Mouse (Mus musculus) intestine, embryonic 16.5 days (tissue): ENCODE results near the gene Antxr2. TPM values are rescaled to one million over a fixed set of nuclear protein-coding genes. Genes with fewer than 3 reads are reported as not detected.
A peak's percentile ranks its signal among the peaks of the same experiment; 100 is the strongest.

Experiments
- ATAC-seq: fragments of 200-750 bp; cut with Nextera tagmentation; 2 replicates; pipeline ENCODE4 v1.8.0; 2017; ENCODE audit warnings: moderate TSS enrichment, moderate library complexity
- H3K27ac ChIP-seq: fragments of 300-500 bp; sonication (generic); 2 replicates; pipeline ENCODE4 v1.5.1; 2014; ENCODE audit warnings: mild to moderate bottlenecking, low read length
- H3K27me3 ChIP-seq: fragments of 300-500 bp; sonication (generic); replicated peaks from 2 replicates; pipeline ENCODE4 v1.6.1; 2014; ENCODE audit warnings: low read length, control low read depth, mixed read lengths; ENCODE audit not compliant: control insufficient read depth, insufficient read depth
- H3K36me3 ChIP-seq: fragments of 300-500 bp; sonication (generic); 2 replicates; pipeline ENCODE4 v1.6.1; 2014; ENCODE audit warnings: low read length, control low read depth; ENCODE audit not compliant: control insufficient read depth, insufficient read depth
- H3K4me1 ChIP-seq: fragments of 300-500 bp; sonication (generic); 2 replicates; pipeline ENCODE4 v1.6.1; 2014; ENCODE audit warnings: low read length, control low read depth, mixed read lengths; ENCODE audit not compliant: control insufficient read depth, insufficient read depth
- H3K4me2 ChIP-seq: fragments of 300-500 bp; sonication (generic); 2 replicates; pipeline ENCODE4 v1.6.1; 2014; ENCODE audit warnings: low read depth, low read length, control low read depth
- H3K4me3 ChIP-seq: fragments of 300-500 bp; sonication (generic); 2 replicates; pipeline ENCODE4 v1.5.1; 2014; ENCODE audit warnings: mild to moderate bottlenecking, low read length
- H3K9ac ChIP-seq: fragments of 300-500 bp; sonication (generic); 2 replicates; pipeline ENCODE4 v1.6.1; 2014; ENCODE audit warnings: low read depth, low read length
- H3K9me3 ChIP-seq: fragments of 300-500 bp; sonication (generic); 2 replicates; pipeline ENCODE4 v1.6.1; 2016; ENCODE audit warnings: low read length, control low read depth; ENCODE audit not compliant: control insufficient read depth
- WGBS: fragments of 180-500 bp; shearing (Covaris S2); extraction: QIAGEN DNeasy Blood & Tissue Kit; methylation state at CpG from one replicate; pipeline ENCODE4 v1.1.7; 2014; 5-methylcytosine and 5-hydroxymethylcytosine counted together
- polyA plus RNA-seq: library from polyadenylated mRNA; unstranded; fragments of >200 nt; fragmentation: Nextera tagmentation; extraction: Ambion mirVana; gene quantifications from 2 replicates; pipeline ENCODE4 v1.2.1, GENCODE M21; 2015

The Antxr2 gene
- polyA plus RNA-seq, result 19.7 and 21.3 TPM in 2 replicates

DNA sequence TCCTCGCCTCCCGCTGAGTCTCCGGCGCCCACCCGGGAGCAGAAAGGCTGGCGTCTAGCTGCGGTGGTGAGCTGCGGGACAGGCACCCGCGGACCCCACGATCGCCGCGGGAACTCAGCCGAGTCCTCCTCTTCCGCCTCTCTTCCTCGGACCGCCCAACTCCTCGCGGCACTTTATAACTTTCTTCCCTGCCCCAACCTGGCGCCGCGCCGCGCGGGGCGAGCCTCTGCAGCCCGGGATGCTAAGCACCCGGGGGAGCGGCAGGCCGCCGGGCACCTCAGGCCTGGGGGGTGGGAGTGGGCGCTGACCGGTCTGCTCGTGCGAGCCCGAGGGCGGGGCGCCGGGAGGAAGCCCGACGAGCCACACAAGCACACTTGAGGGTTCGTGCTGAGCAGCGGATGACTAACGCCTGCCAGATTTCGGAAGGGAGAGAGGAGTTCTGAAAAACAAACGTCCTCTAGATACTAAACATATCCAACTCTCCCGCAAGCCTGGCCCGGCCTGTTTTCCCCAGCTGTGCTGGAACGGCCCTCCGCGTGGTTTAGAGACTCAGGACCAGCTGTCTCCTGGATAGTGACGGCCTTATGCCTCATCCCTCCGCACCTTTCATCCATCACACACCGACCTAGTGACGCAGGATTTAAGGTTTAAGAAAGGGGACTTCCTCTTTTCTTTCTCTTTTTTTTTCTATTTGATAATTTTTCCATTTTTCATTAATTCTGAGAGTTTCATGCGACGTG is at the start of gene Antxr2:
Gene Antxr2, minus strand, starts transcription at position 142 of the 740 bp plus-strand sequence.
- peak within 1 kb of the TSS; percentile 92 for H3K27ac ChIP-seq
- WGBS, result 2% methylated on average over 58 of the region's 58 CpGs
- peaks cover 17% of the 10 kb centered on the region; the same call in 1 of the 2 replicates for H3K4me1 ChIP-seq
- H3K9me3 ChIP-seq, result no peaks in the 10 kb centered on the region
- peak; percentile 81 for ATAC-seq
- peak within 1 kb of the TSS; percentile 85 for H3K4me3 ChIP-seq
- no peaks in the 10 kb centered on the region for H3K36me3 ChIP-seq
- H3K9ac ChIP-seq, result peak within 1 kb of the TSS; percentile 93
- peak within 1 kb of the TSS; percentile 73 for H3K4me2 ChIP-seq
- no peaks in the 10 kb centered on the region for H3K27me3 ChIP-seq

DNA sequence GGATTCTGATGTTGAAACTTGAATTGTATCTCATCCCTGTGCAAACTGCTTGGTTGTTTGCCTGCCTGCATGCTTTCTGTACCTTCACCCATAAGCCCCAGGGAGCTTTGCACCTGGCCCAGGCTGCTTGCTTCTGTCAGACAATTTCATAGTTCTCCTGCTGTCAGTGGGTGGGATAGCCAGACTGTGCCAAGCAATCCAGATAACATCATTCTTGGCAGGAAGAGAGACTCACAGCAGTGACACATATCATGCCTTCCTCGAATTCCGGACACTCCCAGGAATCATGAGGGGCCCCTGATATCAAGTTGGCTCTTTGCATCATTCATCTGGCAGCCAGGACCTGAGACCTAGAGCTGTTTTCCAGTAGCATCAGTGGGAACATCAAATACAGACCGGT is 45.8 kb upstream of the Antxr2 start:
- H3K27ac ChIP-seq, result no peak overlapping the region
- no peak for ATAC-seq
- WGBS, result 22% methylated on average over 3 of the region's 3 CpGs
- H3K4me1 ChIP-seq, result no peaks in the 10 kb centered on the region
- no peaks in the 10 kb centered on the region for H3K36me3 ChIP-seq
- no peak overlapping the region for H3K4me2 ChIP-seq
- H3K27me3 ChIP-seq, result no peaks in the 10 kb centered on the region
- no peak overlapping the region for H3K9ac ChIP-seq
- H3K4me3 ChIP-seq, result no peak overlapping the region
- no peaks in the 10 kb centered on the region for H3K9me3 ChIP-seq

GRCm38 (mm10) chr5:98069191-98069590 is 38.3 kb upstream of the Antxr2 start:
- Histone ChIP-seq H3K36me3 (no peaks in the 10 kb centered on the region), H3K9ac (no peak overlapping the region), H3K4me2 (no peak overlapping the region), H3K27ac (no peak overlapping the region), H3K4me1 (no peaks in the 10 kb centered on the region), H3K4me3 (no peak overlapping the region), H3K9me3 (no peaks in the 10 kb centered on the region), H3K27me3 (no peaks in the 10 kb centered on the region)
- ATAC-seq, result no peak
- 63% methylated on average over 4 of the region's 4 CpGs for WGBS

GRCm38 (mm10) chr5:98055275-98055674 is 24.4 kb upstream of the Antxr2 start:
- no peak overlapping the region for H3K9ac ChIP-seq
- no peaks in the 10 kb centered on the region for H3K27me3 ChIP-seq
- ATAC-seq, result no peak
- no peaks in the 10 kb centered on the region for H3K4me1 ChIP-seq
- 92% methylated on average over 6 of the region's 6 CpGs for WGBS
- H3K27ac ChIP-seq, result no peak overlapping the region
- H3K4me2 ChIP-seq, result no peak overlapping the region
- H3K9me3 ChIP-seq, result no peaks in the 10 kb centered on the region
- H3K36me3 ChIP-seq, result no peaks in the 10 kb centered on the region
- no peak overlapping the region for H3K4me3 ChIP-seq

GRCm38 (mm10) chr5:98054834-98055233 is 24.0 kb upstream of the Antxr2 start:
- WGBS, result 88% methylated on average over 1 of the region's 1 CpGs
- Histone ChIP-seq H3K9ac (no peak overlapping the region), H3K4me3 (no peak overlapping the region), H3K27me3 (no peaks in the 10 kb centered on the region), H3K27ac (no peak overlapping the region), H3K4me1 (no peaks in the 10 kb centered on the region), H3K36me3 (no peaks in the 10 kb centered on the region), H3K9me3 (no peaks in the 10 kb centered on the region), H3K4me2 (no peak overlapping the region)
- no peak for ATAC-seq

GRCm38 (mm10) chr5:98034928-98035327 is 4.1 kb upstream of the Antxr2 start:
- H3K4me2 ChIP-seq, result no peak overlapping the region
- no peaks in the 10 kb centered on the region for H3K27me3 ChIP-seq
- no peak overlapping the region for H3K4me3 ChIP-seq
- WGBS, result 70% methylated on average over 2 of the region's 2 CpGs
- H3K9me3 ChIP-seq, result no peaks in the 10 kb centered on the region
- no peaks in the 10 kb centered on the region for H3K36me3 ChIP-seq
- no peak for ATAC-seq
- 0 out of 2 replicates have a peak, but pooled peaks cover 4% of the 10 kb centered on the region for H3K4me1 ChIP-seq
- no peak overlapping the region for H3K9ac ChIP-seq
- H3K27ac ChIP-seq, result no peak overlapping the region

GRCm38 (mm10) chr5:98034207-98034606 is 3.4 kb upstream of the Antxr2 start:
- no peak overlapping the region for H3K9ac ChIP-seq
- ATAC-seq, result no peak
- H3K36me3 ChIP-seq, result no peaks in the 10 kb centered on the region
- no peak overlapping the region for H3K4me2 ChIP-seq
- no peak overlapping the region for H3K4me3 ChIP-seq
- peaks cover 9% of the 10 kb centered on the region; the same call in 1 of the 2 replicates for H3K4me1 ChIP-seq
- H3K27me3 ChIP-seq, result no peaks in the 10 kb centered on the region
- H3K9me3 ChIP-seq, result no peaks in the 10 kb centered on the region
- WGBS, result 69% methylated on average over 2 of the region's 2 CpGs
- no peak overlapping the region for H3K27ac ChIP-seq

- Histone ChIP-seq H3K4me1 (peaks cover 12% of the 10 kb centered on the region; the same call in 1 of the 2 replicates), H3K27me3 (no peaks in the 10 kb centered on the region), H3K4me3 (no peak overlapping the region), H3K9ac (no peak overlapping the region), H3K4me2 (no peak overlapping the region), H3K9me3 (no peaks in the 10 kb centered on the region), H3K27ac (no peak overlapping the region), H3K36me3 (no peaks in the 10 kb centered on the region)
- no peak for ATAC-seq
- WGBS, result 67% methylated on average over 7 of the region's 7 CpGs
These were observed 2.1 kb upstream of the Antxr2 start for GRCm38 (mm10) chr5:98032803-98033420.

- Histone ChIP-seq H3K4me2 (peak overlapping the region; percentile 73), H3K4me3 (peak overlapping the region; percentile 85), H3K27me3 (no peaks in the 10 kb centered on the region), H3K4me1 (peaks cover 17% of the 10 kb centered on the region; the same call in 1 of the 2 replicates), H3K9ac (peak overlapping the region; percentile 93), H3K27ac (peak overlapping the region; percentile 92), H3K36me3 (0 out of 2 replicates have a peak, but pooled peaks cover 3% of the 10 kb centered on the region), H3K9me3 (no peaks in the 10 kb centered on the region)
- peak; percentile 83 for ATAC-seq
- under 1% methylated on average over 36 of the region's 36 CpGs for WGBS
These were observed 547 bp downstream of the Antxr2 start for GRCm38 (mm10) chr5:98030091-98030901.
